Mouse (Mus musculus) CH12.LX (cell line): ENCODE results near the gene Ube2o. TPM values are rescaled to one million over a fixed set of nuclear protein-coding genes. Genes with fewer than 3 reads are reported as not detected.

ENCODE experiments used
- DNase-seq: peaks from one replicate; pipeline ENCODE4 v3.0.0-alpha.2; 2013; ENCODE audit errors: extremely low read depth
- H3K27ac ChIP-seq: 2 replicates; pipeline ENCODE4 v1.5.1; 2012; ENCODE audit warnings: low read depth, mild to moderate bottlenecking, control low read depth, moderate library complexity; ENCODE audit not compliant: insufficient read depth
- H3K27me3 ChIP-seq: replicated peaks from 2 replicates; pipeline ENCODE3; 2012; ENCODE audit warnings: inconsistent platforms
- H3K36me3 ChIP-seq, 2 experiments: replicated peaks in 1 of 2; 2 replicates each; pipeline versions ENCODE3 to v1.6.1; 2012; ENCODE audit warnings: inconsistent platforms in 1 of 2, low read length in 1 of 2, mild to moderate bottlenecking in 1 of 2, mixed read lengths in 1 of 2, moderate library complexity in 1 of 2; ENCODE audit not compliant: control insufficient read depth in 1 of 2, insufficient read depth in 1 of 2
- H3K4me1 ChIP-seq, 2 experiments: 2 replicates each; pipeline ENCODE4 v1.6.1; 2012; ENCODE audit warnings: inconsistent platforms in 1 of 2, moderate library complexity in 1 of 2; ENCODE audit not compliant: insufficient read depth in 2 of 2, control insufficient read depth in 1 of 2
- H3K4me2 ChIP-seq: 2 replicates; pipeline ENCODE4 v1.6.1; 2012; ENCODE audit warnings: low read depth, mild to moderate bottlenecking, control low read depth; ENCODE audit not compliant: poor library complexity, insufficient read depth, severe bottlenecking
- H3K4me3 ChIP-seq, 3 experiments: fragments of 150-350 bp in 1 of 3; sonication (generic) in 1 of 3; replicated peaks in 1 of 3; 2 replicates each; pipeline versions ENCODE3 to v1.5.1; 2011 to 2012; ENCODE audit warnings: low read depth in 2 of 3, low read length in 2 of 3, mild to moderate bottlenecking in 2 of 3, moderate library complexity in 2 of 3, control low read depth in 1 of 3, improper control_type of control experiment in 1 of 3, inconsistent platforms in 1 of 3, mixed read lengths in 1 of 3; ENCODE audit not compliant: poor library complexity in 1 of 3
- H3K79me2 ChIP-seq: replicated peaks from 2 replicates; pipeline ENCODE4 v1.6.1; 2012; ENCODE audit warnings: mild to moderate bottlenecking, moderate library complexity; ENCODE audit not compliant: control insufficient read depth, poor library complexity, insufficient read depth, severe bottlenecking; ENCODE audit errors: extremely low read depth
- H3K9ac ChIP-seq: 2 replicates; pipeline ENCODE4 v1.6.1; 2012; ENCODE audit warnings: low read depth, mild to moderate bottlenecking, control low read depth, moderate library complexity; ENCODE audit not compliant: insufficient read depth
- H3K9me3 ChIP-seq: replicated peaks from 2 replicates; pipeline ENCODE3; 2012; ENCODE audit warnings: low read length, inconsistent platforms, mixed read lengths
- BHLHE40 ChIP-seq: IDR thresholded peaks from 2 replicates; pipeline ENCODE4 v1.6.1; 2011; ENCODE audit warnings: mild to moderate bottlenecking, low read depth, low read length, improper control_type of control experiment
- CTCF ChIP-seq, 2 experiments: IDR thresholded peaks in 1 of 2; conservative IDR thresholded peaks in 1 of 2; 2 replicates each; pipeline ENCODE4 v1.5.1; 2011 to 2012; ENCODE audit warnings: low read depth in 2 of 2, low read length in 2 of 2, improper control_type of control experiment in 1 of 2, inconsistent platforms in 1 of 2, mild to moderate bottlenecking in 1 of 2, moderate library complexity in 1 of 2
- JUN ChIP-seq: IDR thresholded peaks from 2 replicates; pipeline ENCODE4 v1.6.1; 2011; ENCODE audit warnings: low read depth, mild to moderate bottlenecking, low read length, improper control_type of control experiment, moderate library complexity; ENCODE audit not compliant: insufficient read depth
- JUND ChIP-seq: conservative IDR thresholded peaks from 2 replicates; pipeline ENCODE4 v1.6.1; 2011; ENCODE audit warnings: low read depth, low read length, improper control_type of control experiment
- MAFK ChIP-seq: IDR thresholded peaks from 2 replicates; pipeline ENCODE4 v1.6.1; 2011; ENCODE audit warnings: low read length, improper control_type of control experiment; ENCODE audit not compliant: insufficient replicate concordance
- MAZ ChIP-seq: IDR thresholded peaks from 2 replicates; pipeline ENCODE4 v1.6.1; 2012; ENCODE audit warnings: low read depth, mild to moderate bottlenecking, inconsistent platforms, low read length, improper control_type of control experiment, moderate library complexity
- MEF2A ChIP-seq: IDR thresholded peaks from 2 replicates; pipeline ENCODE4 v1.6.1; 2014; ENCODE audit warnings: low read depth, mild to moderate bottlenecking, inconsistent platforms, low read length, improper control_type of control experiment, borderline replicate concordance
- MXI1 ChIP-seq: IDR thresholded peaks from 2 replicates; pipeline ENCODE4 v1.6.1; 2011; ENCODE audit warnings: mild to moderate bottlenecking, low read depth, low read length, improper control_type of control experiment
- NRF1 ChIP-seq: IDR thresholded peaks from 2 replicates; pipeline ENCODE4 v1.6.1; 2014; ENCODE audit warnings: low read depth, mild to moderate bottlenecking, inconsistent platforms, low read length, improper control_type of control experiment, moderate library complexity
- PAX5 ChIP-seq: IDR thresholded peaks from 2 replicates; pipeline ENCODE4 v1.6.1; 2012; ENCODE audit warnings: low read length, inconsistent platforms, mixed read lengths
- POLR2A ChIP-seq: IDR thresholded peaks from 2 replicates; pipeline ENCODE4 v1.6.1; 2011; ENCODE audit warnings: low read depth, mild to moderate bottlenecking, improper control_type of control experiment, low read length
- POLR2AphosphoS2 ChIP-seq: IDR thresholded peaks from 2 replicates; pipeline ENCODE4 v1.6.1; 2011; ENCODE audit warnings: low read depth, low read length, improper control_type of control experiment
- SMC3 ChIP-seq: IDR thresholded peaks from 2 replicates; pipeline ENCODE4 v1.6.1; 2011; ENCODE audit warnings: low read depth, low read length, improper control_type of control experiment
- TBP ChIP-seq: conservative IDR thresholded peaks from 2 replicates; pipeline ENCODE4 v1.6.1; 2011; ENCODE audit warnings: low read depth, low read length, improper control_type of control experiment
- USF2 ChIP-seq: conservative IDR thresholded peaks from 2 replicates; pipeline ENCODE4 v1.6.1; 2011; ENCODE audit warnings: low read depth, low read length, improper control_type of control experiment
- ZMIZ1 ChIP-seq: IDR thresholded peaks from 2 replicates; pipeline ENCODE4 v1.6.1; 2012; ENCODE audit warnings: low read depth, mild to moderate bottlenecking, inconsistent platforms, low read length, improper control_type of control experiment
- ZNF384 ChIP-seq: IDR thresholded peaks from 2 replicates; pipeline ENCODE4 v1.6.1; 2012; ENCODE audit warnings: low read depth, low read length, improper control_type of control experiment, inconsistent platforms
- dilution Hi-C: fragments of 300-500 bp; cut with MboI; formaldehyde crosslinking; loops from 2 replicates; pipeline ENCODE4 v1.14.3; 2020; ENCODE audit warnings: low sequenced_read_pairs; ENCODE audit not compliant: extremely low pct_unique_long_range_greater_than_20kb, extremely low pct_ligation_motif_present
- in situ Hi-C: fragments of 300-500 bp; cut with MboI; formaldehyde crosslinking; loops from 3 replicates; pipeline ENCODE4 v1.14.3; 2019; ENCODE audit warnings: low sequenced_read_pairs, low pct_ligation_motif_present, low pct_unique_long_range_greater_than_20kb, mixed read lengths
- polyA plus RNA-seq: library from polyadenylated mRNA; unstranded; fragments of >175 nt; gene quantifications from 2 replicates; pipeline ENCODE4 v1.2.1, GENCODE M21; 2012; ENCODE audit warnings: low read depth; ENCODE audit not compliant: insufficient read length
- total RNA-seq, 2 experiments: library from RNA; depleted of rRNA; stranded (reverse); fragments of 300-350 nt in 1 of 2; fragments of >200 nt in 1 of 2; gene quantifications; 2 replicates each; pipeline ENCODE4 v1.2.3; 2012 to 2014

The Ube2o gene
- total RNA-seq (2012; rRNA removed) (37.6 and 42.8 TPM in 2 replicates), total RNA-seq (2014; rRNA removed) (12.6 and 12.7 TPM in 2 replicates), polyA plus RNA-seq (50.5 and 61.7 TPM in 2 replicates)

GRCm38 (mm10) chr11:116581376-116581814, at the start of gene Ube2o:
TSS of gene Ube2o (minus strand) at chr11:116581447.
- TF ChIP-seq NRF1 (0 out of 2 replicates have a peak, but pooled peaks have one; percentile 27), CTCF (conservative IDR thresholded peaks at IDR 0.05 in 1 of 2, IDR thresholded peaks at IDR 0.05 in 1 of 2; ENCODE audit: low read depth in 2 of 2, low read length in 2 of 2) (peak in 1 of 2 experiments; percentile 61; a peak in 2 of 4 replicates), POLR2A (peak; percentile 67; the same call in 1 of the 2 replicates), BHLHE40 (no peak), MXI1 (peak; percentile 94), ZNF384 (peak; percentile 79), MAZ (0 out of 2 replicates have a peak, but pooled peaks have one; percentile 34), JUN (no peak)
- dilution Hi-C loops (no loop called here), in situ Hi-C loops (no loop called here)
- Histone ChIP-seq H3K27ac (peak within 1 kb of the TSS; percentile 32), H3K9ac (peak within 1 kb of the TSS; percentile 80), H3K4me1 (peaks cover 0 to 34% of the 10 kb centered on the region in 2 experiments; a peak in 3 of 4 replicates), H3K36me3 (peaks cover 0 to 22% of the 10 kb centered on the region in 2 experiments), H3K79me2 (peaks cover 24% of the 10 kb centered on the region), H3K4me2 (peak within 1 kb of the TSS; percentile 77), H3K4me3 (peak within 1 kb of the TSS; percentile 83 to 96 (median 93)), H3K27me3 (peaks cover 2% of the 10 kb centered on the region), H3K9me3 (no peaks in the 10 kb centered on the region)
- DNase-seq: peak; percentile 91

GRCm38 (mm10) chr11:116630171-116630965, 49.1 kb upstream of the Ube2o start:
- H3K36me3 ChIP-seq: no peaks in the 10 kb centered on the region
- DNase-seq: no peak
- no peaks in the 10 kb centered on the region for H3K27me3 ChIP-seq
- H3K27ac ChIP-seq: no peak overlapping the region
- H3K4me1 ChIP-seq: peaks cover 7 to 36% of the 10 kb centered on the region in 2 experiments
- H3K4me2 ChIP-seq: no peak overlapping the region
- H3K79me2 ChIP-seq: no peaks in the 10 kb centered on the region
- no peak overlapping the region for H3K9ac ChIP-seq
- in situ Hi-C loops (no loop called here), dilution Hi-C loops (no loop called here)
- H3K9me3 ChIP-seq: no peaks in the 10 kb centered on the region
- TF ChIP-seq TBP: no peak
- TF ChIP-seq MAFK: no peak
- TF ChIP-seq MEF2A: no peak
- no peak for TF ChIP-seq ZMIZ1
- TF ChIP-seq POLR2A: no peak
- TF ChIP-seq POLR2AphosphoS2: no peak
- no peak for TF ChIP-seq USF2
- TF ChIP-seq JUND: no peak
- no peak for TF ChIP-seq SMC3
- TF ChIP-seq PAX5: no peak
- TF ChIP-seq ZNF384: no peak
- TF ChIP-seq MXI1: no peak
- H3K4me3 ChIP-seq: no peak overlapping the region
